Mouse (Mus musculus) gastrocnemius, adult 8-10 months (tissue): ENCODE data around the gene Pik3c2a. TPM values are rescaled to one million over a fixed set of nuclear protein-coding genes. Genes with fewer than 3 reads are reported as not detected.
A peak's percentile ranks its signal among the peaks of the same experiment; 100 is the strongest.

Source experiments
- DNase-seq, 2 experiments: peaks; one replicate each; pipeline ENCODE4 v3.0.0; 2022; ENCODE audit warnings: low spot score in 2 of 2
- total RNA-seq, 4 experiments: library from RNA; stranded (reverse); gene quantifications; 2 replicates each; pipeline ENCODE4 v1.2.4; 2022

Pik3c2a gene
- total RNA-seq, result 1 to 10 TPM; 3.9 to 7.0 (median 5.7) TPM

GRCm38 (mm10) chr7:116443004-116443696, at the start of gene Pik3c2a:
Gene Pik3c2a, minus strand, starts transcription at chr7:116443449.
- peak; percentile 87 to 89 for DNase-seq

GRCm38 (mm10) chr7:116491113-116491512, 47.9 kb upstream of the Pik3c2a start:
- DNase-seq, result no peak

GRCm38 (mm10) chr7:116485062-116485601, 41.9 kb upstream of the Pik3c2a start:
- DNase-seq, result no peak

GRCm38 (mm10) chr7:116484213-116484612, 41.0 kb upstream of the Pik3c2a start:
- DNase-seq, result no peak

- DNase-seq, result no peak
These were observed 40.5 kb upstream of the Pik3c2a start for GRCm38 (mm10) chr7:116483782-116484181.

- DNase-seq, result no peak
These were observed 39.9 kb upstream of the Pik3c2a start for GRCm38 (mm10) chr7:116483106-116483505.

- no peak for DNase-seq
These were observed 33.0 kb upstream of the Pik3c2a start for GRCm38 (mm10) chr7:116476264-116476663.

- DNase-seq, result no peak
These were observed 32.6 kb upstream of the Pik3c2a start for GRCm38 (mm10) chr7:116475836-116476235.

GRCm38 (mm10) chr7:116462114-116462513, 18.9 kb upstream of the Pik3c2a start:
- no peak for DNase-seq

GRCm38 (mm10) chr7:116458985-116459441, 15.8 kb upstream of the Pik3c2a start:
- DNase-seq, result no peak

- DNase-seq, result no peak
These were observed 14.1 kb upstream of the Pik3c2a start for GRCm38 (mm10) chr7:116457391-116457790.

GRCm38 (mm10) chr7:116456964-116457363, 13.7 kb upstream of the Pik3c2a start:
- no peak for DNase-seq

- no peak for DNase-seq
These were observed 3.4 kb upstream of the Pik3c2a start for GRCm38 (mm10) chr7:116446645-116447044.

- no peak for DNase-seq
These were observed 1.1 kb upstream of the Pik3c2a start for GRCm38 (mm10) chr7:116444326-116444809.

- no peak for DNase-seq
These were observed 562 bp upstream of the Pik3c2a start for GRCm38 (mm10) chr7:116443697-116444325.

GRCm38 (mm10) chr7:116442226-116442625, 1.0 kb downstream of the Pik3c2a start:
- DNase-seq, result no peak

GRCm38 (mm10) chr7:116441346-116441745, 1.9 kb downstream of the Pik3c2a start:
- no peak for DNase-seq

- no peak for DNase-seq
These were observed 11.6 kb downstream of the Pik3c2a start for GRCm38 (mm10) chr7:116431661-116432060.

GRCm38 (mm10) chr7:116430926-116431325, 12.3 kb downstream of the Pik3c2a start:
- DNase-seq, result no peak

GRCm38 (mm10) chr7:116427206-116427605, 16.0 kb downstream of the Pik3c2a start:
- no peak for DNase-seq

- DNase-seq, result no peak
These were observed 17.5 kb downstream of the Pik3c2a start for GRCm38 (mm10) chr7:116425771-116426170.

- DNase-seq, result no peak
These were observed 22.2 kb downstream of the Pik3c2a start for GRCm38 (mm10) chr7:116421081-116421480.
